Mouse (Mus musculus) mouse embryonic stem cell (cell line): Measurements from ENCODE around the gene Sfta2.

Experiments
- in situ Hi-C, 2 experiments: fragments of 300-500 bp; cut with MboI; formaldehyde crosslinking; loops; 1 replicate in 1 of 2; 3 replicates in 1 of 2; pipeline ENCODE4 v1.14.3; 2019 to 2020; ENCODE audit warnings: low sequenced_read_pairs in 2 of 2, low pct_unique_long_range_greater_than_20kb in 1 of 2, mixed read lengths in 1 of 2; ENCODE audit not compliant: unreplicated experiment in 1 of 2

Gene Sfta2

DNA sequence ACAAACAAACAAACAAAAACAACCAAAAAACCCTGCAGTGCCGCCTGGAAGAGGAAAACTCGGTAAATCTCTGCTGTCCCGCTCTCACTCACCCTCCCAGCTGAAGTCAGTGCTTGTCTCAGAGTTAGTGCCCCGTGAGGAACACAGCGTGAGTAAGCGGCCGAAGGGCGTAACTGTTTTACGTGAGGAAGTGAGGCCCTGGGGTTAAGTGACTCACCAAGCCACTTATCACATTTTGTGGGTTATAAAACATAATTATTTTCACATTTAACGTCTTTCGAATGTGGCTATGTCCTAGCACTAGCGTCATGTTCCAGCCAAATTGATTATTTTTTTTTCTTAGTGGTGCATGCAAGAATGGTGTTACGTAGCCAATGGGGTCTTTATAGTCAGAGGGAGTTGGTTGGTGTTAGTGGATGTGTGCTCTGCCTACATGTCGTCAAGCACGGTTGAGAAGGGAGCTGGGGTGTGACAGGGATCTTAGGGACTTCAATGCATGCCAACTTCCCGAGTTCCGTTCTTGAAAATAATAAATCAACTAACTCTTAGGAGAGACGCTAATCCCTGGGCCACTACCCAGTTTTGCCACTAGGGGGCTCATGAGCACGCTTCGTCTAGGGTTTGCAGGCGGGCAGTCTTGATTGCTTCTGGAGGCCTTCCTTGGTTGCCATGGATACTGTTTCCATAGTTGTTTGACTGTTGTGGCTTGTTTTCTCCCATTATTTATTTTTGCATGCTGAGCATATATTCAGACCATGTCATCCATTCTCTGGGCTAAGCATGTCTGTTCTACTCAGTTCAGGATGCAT is 10.7 kb upstream of the Sfta2 start:
- in situ Hi-C loops: no loop called here

- in situ Hi-C loops: no loop called here
Measured at GRCm38 (mm10) chr17:35591219-35591578, 10.2 kb upstream of the Sfta2 start.

- in situ Hi-C loops: no loop called here
Measured at GRCm38 (mm10) chr17:35591731-35592130, 9.6 kb upstream of the Sfta2 start.

- in situ Hi-C loops: no loop called here
Measured at GRCm38 (mm10) chr17:35592131-35592530, 9.2 kb upstream of the Sfta2 start.

- in situ Hi-C loops: no loop called here
Measured at GRCm38 (mm10) chr17:35593786-35594185, 7.6 kb upstream of the Sfta2 start.

DNA sequence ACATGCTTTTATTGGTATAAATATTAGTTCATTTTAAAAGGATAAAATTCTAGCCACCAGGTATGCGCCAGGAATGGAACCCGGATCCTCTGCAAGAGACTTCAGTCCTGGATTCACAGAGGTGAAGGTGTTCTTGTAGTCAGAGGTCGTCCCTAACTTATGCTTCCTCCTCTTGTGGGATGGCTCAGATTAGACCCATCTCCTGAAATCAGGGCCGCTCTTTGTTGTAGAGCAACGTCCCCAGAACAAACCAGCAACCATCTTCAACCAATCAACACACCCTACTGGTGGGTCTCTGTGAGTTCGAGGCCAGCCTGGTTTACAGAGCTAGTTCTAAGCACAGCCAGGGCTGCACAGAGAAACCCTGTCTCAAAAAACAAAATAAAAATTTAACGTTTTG is 6.9 kb upstream of the Sfta2 start:
- in situ Hi-C loops: no loop called here

GRCm38 (mm10) chr17:35597399-35597798 is 4.0 kb upstream of the Sfta2 start:
- in situ Hi-C loops: no loop called here

GRCm38 (mm10) chr17:35601736-35602354 is 496 bp downstream of the Sfta2 start:
- in situ Hi-C loops: no loop called here

DNA sequence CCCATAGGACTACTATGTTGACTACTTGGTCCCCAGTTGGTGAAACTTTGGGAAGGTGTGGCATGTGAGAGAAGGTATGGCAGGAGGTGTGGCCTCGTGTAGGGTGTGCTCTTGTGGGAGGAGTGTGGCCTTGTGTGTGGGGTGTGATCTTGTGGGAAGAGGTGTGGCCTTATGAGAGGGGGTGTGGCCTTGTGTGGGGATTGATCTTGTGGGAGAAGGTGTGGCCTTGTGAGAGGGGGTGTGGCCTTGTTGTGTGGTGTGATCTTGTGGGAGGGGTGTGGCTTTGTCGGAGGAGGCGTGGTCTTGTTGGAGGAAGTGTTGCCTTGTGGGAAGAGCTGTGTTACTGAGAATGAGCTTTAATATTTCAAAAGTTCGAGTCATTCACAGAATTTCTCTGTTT is 15.8 kb downstream of the Sfta2 start:
- in situ Hi-C loops: no loop called here

DNA sequence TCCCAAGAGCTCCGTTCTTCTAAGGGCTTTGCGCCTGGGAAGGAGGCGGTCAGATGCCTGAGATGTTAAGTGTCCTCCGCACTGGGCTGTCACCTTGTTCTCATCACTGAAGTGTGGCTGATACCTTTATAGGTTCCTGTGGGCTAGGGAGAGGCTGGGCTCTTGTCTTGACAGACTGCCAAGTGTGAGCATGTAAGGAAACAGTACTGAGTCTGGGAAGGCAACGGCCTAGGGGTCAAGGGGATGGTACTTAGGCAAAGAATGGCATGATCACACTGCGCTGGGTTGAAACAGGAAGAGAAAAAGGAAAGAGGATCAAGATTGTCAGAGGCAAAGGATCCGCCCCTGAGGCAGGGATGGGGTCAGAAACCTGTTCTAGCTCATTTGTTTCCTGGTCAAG is 25.2 kb downstream of the Sfta2 start, which contains the start of gene Gm9573:
Gene Gm9573 (minus strand): TSS at position 101 of the 400 bp plus-strand sequence.
- in situ Hi-C loops: no loop called here

DNA sequence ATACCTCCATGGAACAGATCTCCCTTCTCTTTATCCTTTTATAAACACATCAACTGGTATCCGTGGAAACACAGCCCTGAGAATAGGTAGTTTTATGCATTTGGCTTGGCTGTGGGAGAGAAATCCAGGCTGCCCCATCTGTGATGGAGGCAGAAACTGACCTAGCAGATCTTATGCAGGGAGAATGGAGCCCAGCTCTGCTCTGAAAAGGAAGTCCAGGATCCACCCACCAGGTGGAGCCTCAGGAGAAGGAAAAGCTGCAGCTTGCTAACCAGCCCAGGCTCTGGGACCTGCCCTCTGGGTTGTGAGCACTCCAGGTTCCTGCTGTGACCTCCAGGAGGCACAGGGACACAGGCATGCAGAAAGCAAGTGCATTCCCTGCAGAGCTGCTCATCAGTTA is 32.6 kb downstream of the Sfta2 start:
- in situ Hi-C loops: no loop called here

DNA sequence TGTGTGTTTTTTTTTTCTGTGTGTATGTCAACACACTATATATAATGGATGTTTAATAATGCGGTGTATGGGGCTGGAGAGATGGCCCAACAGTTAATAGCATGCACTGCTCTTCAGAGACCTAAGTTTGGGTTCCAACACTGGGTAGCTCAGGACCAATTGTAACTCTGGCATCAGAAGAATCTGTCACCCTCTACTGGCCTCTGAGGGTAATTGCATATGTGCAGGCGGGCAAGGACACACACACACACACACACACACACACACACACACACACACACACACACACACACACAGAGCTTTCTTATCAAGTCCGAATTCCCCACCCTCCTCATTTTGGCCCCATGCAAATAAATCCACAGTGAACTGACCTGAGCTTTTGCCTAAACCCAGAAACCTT is 33.9 kb downstream of the Sfta2 start:
- in situ Hi-C loops: no loop called here

DNA sequence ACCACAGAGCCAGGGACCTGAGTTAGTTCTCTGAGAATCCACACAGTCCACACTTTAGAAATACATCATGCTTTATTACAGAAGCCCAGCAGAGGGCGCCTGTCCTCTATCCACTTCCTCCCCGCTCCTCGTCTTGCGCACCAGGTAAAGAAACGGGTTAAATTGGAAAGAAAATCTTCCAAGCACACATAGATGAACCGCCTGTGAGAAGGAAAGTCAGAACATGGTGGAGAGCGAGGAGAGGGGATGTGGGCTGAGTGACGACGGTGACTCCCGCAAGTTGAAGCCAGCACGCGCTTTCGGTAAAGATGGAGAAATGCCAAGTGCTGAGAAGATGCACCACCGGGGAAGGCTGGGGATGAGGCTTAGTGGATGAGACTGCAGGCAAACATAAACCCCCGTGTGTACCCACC is 34.4 kb downstream of the Sfta2 start:
- in situ Hi-C loops: no loop called here

DNA sequence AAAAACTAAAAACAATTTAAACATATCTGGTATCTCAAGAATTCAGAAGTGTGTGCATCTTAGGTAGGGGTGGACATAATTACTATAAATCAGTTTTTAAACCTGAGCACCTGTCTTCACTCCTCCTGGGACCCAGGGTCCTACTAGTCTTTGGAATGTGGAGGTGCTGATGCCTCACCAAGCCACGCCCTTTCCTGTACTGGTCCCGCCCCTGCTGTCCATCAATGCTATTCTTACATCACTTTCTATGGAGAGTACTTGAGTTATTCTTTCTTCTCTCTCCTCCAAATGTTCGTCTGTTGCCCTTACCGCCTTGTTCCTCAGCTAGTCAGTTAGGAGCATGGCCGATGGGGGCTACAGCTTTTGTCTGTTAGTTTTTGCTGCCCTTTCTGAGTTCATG is 35.0 kb downstream of the Sfta2 start:
- in situ Hi-C loops: no loop called here

- in situ Hi-C loops: no loop called here
Measured at GRCm38 (mm10) chr17:35638475-35639190, 37.3 kb downstream of the Sfta2 start.

DNA sequence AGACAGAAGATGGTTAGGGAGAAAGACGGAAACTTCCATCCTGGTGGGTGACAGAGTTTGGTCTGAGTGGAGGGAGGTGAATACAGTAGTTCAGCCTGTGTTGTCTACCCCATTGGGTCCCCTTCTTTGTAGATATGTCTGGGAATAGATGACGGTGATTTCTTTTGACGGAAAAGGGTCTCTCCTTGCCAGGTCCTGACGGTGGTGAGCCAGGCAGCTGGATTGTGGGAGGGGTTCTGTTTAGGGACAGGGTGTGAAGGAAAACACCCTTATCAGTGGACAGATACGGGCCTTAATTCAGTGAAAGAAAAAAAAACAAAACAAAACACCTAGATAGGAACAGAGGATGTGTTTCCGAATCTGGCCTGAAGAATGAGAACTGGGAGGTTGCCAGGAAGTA is 38.0 kb downstream of the Sfta2 start:
- in situ Hi-C loops: no loop called here

DNA sequence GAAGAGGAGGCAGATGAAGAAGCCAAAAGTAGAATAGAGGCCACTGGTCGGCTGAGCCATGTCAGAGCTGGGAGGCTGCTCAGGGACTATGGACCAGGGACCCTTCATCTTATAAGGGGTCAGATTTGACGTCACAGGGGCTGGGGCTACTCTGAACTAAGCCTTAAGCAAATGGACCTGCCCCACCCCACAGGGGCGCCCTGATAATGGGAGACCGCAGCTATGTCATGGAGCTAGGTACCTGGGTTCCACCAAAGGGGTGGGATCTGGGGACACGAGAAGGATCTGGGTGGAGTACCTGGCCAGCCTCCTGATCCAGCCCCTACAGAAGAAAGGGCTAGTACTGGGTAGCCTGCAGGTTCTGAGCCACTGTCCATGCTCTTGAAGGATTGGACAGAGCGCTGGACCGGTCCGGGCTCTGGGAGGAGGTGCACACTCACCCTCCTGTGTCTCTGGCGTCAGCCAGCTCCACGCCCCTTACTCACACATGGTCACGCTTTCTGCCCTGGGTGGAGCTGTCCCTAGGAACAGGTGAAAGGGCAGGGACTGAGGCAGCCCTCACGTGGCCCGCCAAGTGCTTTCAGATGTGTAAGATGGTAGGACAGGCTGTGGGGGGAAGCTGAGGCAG is 42.4 kb downstream of the Sfta2 start, which contains the start of gene Mucl3:
Gene Mucl3 (minus strand): TSS at position 87 of the 628 bp plus-strand sequence.
- in situ Hi-C loops: no loop called here

GRCm38 (mm10) chr17:35649429-35649828 is 48.1 kb downstream of the Sfta2 start:
- in situ Hi-C loops: no loop called here

DNA sequence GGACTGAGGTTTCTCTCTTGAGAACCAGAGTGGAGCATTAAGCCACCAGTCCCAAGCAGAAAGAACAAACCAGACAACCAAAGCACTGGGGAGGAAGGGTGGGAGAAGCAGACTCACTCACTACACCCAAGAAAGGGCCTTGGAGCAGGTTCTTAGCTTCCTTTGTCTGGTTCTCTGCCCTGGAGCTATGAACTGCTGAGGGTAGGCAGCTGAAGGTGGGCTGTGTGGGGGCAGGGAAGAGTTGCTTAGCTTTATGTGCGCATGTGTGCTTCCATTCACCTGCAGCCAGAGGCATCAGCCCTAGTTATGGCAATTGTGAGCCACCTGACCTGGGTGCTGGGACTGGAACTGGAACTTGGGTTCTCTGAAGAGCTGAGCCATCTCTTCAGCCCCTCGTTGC is 51.7 kb downstream of the Sfta2 start:
- in situ Hi-C loops: no loop called here
